Mouse (Mus musculus): ENCODE results near the gene Wdr27.

The Wdr27 gene

DNA sequence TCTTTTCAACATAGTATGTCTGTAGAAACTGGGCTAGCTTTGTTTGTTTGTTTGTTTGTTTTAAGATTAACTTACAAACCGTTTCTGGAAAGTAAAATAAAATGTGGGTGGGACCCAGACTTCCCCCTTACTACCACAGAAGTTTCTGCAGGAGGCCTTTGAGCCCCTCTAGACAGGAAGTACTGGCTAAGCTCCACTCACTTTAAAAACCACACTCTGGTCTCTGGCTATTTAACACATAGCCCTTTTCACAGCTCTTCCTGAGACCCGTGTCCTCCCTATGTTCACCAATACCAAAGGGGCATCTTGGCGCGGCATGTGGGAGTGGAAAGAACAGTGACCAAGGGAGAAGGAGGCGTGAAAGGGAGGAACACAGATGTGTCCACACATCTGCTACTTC, 127.7 kb downstream of the Wdr27 start:
- no peak for DNase-seq

DNA sequence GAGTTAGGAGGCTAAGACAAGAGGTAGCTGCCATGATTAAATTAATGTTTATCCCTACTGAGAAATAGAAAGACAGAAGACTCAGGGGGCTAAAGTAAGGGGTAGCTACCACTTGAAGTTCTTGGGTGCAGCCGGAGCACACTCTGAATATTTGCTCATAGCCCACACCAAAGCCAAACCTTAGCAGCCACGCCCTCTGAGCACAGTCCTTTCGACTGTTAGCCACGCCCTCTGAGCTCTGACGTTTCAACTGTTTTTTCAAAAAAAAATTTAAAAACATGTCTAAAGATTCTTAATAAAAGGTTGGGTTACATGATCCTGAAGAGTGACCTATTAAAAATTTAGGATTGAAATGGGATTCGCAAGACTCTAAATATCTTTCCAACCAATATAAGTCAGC, 130.3 kb downstream of the Wdr27 start:
- no peak for DNase-seq

DNA sequence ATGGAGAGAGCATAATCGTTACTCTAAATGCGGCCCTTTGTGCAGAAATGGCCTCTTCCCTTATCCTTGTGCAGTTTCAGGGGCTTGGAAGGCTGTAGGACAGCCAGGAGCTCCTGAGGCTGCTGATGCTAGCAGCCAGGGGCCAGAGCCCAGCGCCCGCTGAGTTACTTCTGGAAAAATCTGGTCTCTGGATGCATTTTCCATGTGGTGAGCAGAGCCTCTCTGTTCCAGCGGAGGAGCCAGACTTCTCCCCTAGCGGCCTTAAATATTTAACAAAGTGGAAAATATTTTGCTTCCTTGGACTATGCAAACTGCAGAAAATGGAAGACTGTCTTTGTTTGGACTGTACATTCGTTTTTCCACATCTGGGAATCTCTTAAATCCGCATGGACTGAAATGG, 130.9 kb downstream of the Wdr27 start:
- DNase-seq: no peak

DNA sequence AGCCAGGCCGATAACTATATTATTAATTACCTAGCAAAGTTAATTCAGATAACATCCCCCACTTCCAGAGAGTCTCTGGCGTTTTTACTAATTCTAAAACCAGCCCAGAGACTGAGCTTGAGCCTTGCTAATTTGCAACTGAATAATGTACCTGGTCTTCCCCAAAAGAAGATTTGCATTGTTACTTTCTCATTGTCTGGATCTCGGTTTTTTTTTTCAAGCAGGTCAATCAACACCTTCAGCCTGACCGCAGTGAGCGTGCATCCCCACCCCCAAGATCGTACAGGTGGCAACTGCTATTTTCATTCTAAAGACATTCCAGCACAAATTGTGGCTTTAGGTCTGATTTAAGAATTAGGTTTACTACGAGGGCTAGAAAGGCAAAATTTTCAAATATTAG, 136.2 kb downstream of the Wdr27 start:
- DNase-seq: no peak

DNA sequence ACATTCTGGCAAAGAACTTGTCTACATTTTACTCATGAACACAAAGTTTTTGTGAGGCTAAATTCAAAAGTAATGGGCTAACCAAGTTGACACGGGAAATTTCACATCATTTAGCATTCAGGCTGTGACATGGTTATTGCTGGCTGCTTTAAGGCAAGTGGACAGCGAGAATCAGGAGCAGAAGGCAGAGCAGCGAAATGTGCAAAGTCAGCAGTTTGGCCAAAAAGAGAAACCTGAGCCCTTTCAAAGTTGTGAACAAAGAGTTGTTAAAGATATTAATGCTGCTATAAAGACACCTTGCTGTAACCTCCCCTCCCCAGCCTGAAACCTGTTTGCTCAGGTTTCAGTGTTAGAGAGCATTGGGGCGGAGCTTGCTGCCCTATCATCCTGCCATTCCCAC, 143.7 kb downstream of the Wdr27 start:
- DNase-seq: no peak

DNA sequence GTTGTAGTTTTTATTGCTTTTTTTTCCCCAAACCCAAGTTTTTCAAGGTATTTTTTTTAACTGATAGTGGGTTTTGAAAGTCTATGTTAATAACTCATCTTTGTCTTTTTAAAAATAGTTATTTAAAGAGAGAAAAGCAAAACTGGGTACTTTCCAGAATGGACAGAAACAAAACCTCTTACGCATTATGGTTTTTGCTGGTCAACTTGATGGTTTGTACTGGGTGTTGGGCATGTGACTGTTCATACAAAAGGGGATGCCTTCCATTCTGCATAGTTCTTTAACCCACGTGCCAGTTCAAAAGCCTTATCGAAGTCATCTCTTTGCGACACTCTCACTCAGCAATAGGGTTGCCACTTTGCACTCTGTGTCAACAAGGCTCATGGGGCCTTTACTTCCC, 147.9 kb downstream of the Wdr27 start:
- DNase-seq: no peak

DNA sequence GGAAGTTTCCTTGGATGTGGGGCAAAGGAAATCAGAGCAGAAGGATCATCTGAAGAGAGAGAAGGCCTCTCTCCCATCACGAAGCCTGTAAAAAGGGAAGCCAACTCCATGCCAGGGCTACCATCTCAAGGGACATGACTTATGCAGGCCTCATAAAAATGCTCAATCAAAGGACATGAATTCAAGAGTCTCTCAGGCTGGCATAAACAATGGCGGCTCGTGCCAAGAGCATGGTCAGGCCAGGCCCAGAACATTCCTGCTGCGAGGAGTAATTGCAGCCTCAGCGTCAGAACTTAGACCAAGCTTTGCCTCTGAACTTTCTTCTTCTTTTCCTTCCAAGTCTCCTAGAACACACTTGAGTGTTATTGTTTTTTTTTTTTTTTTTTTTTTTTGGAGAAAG, 163.6 kb downstream of the Wdr27 start:
- no peak for DNase-seq

DNA sequence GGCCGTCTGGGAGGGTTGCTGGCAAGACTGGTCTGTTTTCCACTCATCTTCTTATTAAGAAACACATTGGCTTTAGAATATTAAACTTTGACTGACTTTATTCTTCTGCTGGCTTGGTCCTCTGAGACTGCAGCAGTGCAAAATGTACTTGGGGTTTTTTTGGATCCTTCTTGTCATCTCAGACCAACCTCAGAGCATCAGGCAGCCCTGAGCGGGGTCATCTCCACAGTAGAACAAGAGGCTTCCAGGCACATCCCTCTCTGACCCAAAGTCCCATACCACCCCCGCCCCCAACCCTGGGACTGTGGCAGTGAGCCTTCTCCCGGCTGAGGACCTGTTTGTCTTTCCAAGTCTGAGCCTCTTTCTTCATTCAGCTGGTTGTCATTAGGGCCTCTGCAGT, 171.6 kb downstream of the Wdr27 start:
- no peak for DNase-seq

DNA sequence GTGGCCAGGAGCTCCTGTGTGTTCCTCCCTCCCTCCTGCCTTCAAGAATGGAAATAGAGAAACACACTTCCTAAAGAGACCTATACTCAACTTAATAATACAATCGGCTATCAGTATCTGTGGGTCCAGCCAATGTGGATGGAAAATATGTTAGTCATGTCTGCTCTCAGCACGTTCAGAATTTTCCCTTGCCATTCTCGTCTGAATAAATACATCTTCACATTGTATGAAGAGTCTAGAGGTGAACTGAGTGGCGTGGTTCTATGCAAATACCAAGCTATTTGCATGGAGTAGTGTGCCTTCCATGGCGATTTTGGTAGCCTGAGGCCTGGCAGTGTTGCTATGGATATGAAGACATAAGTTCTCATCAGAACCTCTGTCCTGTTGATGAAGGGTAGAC, 172.6 kb downstream of the Wdr27 start:
- no peak for DNase-seq

All from cerebellum, adult 18-20 months (tissue).